Mouse (Mus musculus) CH12.LX (cell line): ENCODE results near the gene Mia2.

Source experiments
- CTCF ChIP-seq, 2 experiments: IDR thresholded peaks in 1 of 2; conservative IDR thresholded peaks in 1 of 2; 2 replicates each; pipeline ENCODE4 v1.5.1; 2011 to 2012; ENCODE audit warnings: low read depth in 2 of 2, low read length in 2 of 2, improper control_type of control experiment in 1 of 2, inconsistent platforms in 1 of 2, mild to moderate bottlenecking in 1 of 2, moderate library complexity in 1 of 2
- E2F4 ChIP-seq: IDR thresholded peaks from 2 replicates; pipeline ENCODE4 v1.6.1; 2011; ENCODE audit warnings: low read depth, low read length, improper control_type of control experiment; ENCODE audit not compliant: insufficient replicate concordance
- GABPA ChIP-seq: IDR thresholded peaks from 2 replicates; pipeline ENCODE4 v1.6.1; 2012; ENCODE audit warnings: low read depth, low read length, improper control_type of control experiment, inconsistent platforms; ENCODE audit not compliant: insufficient replicate concordance
- HCFC1 ChIP-seq: IDR thresholded peaks from 2 replicates; pipeline ENCODE4 v1.6.1; 2012; ENCODE audit warnings: low read depth, mild to moderate bottlenecking, inconsistent platforms, low read length, improper control_type of control experiment
- MAX ChIP-seq: IDR thresholded peaks from 2 replicates; pipeline ENCODE4 v1.6.1; 2011; ENCODE audit warnings: low read length, improper control_type of control experiment
- NELFE ChIP-seq: IDR thresholded peaks from 2 replicates; pipeline ENCODE4 v1.6.1; 2011; ENCODE audit warnings: low read depth, low read length, improper control_type of control experiment
- NRF1 ChIP-seq: IDR thresholded peaks from 2 replicates; pipeline ENCODE4 v1.6.1; 2014; ENCODE audit warnings: low read depth, mild to moderate bottlenecking, inconsistent platforms, low read length, improper control_type of control experiment, moderate library complexity
- POLR2A ChIP-seq: IDR thresholded peaks from 2 replicates; pipeline ENCODE4 v1.6.1; 2011; ENCODE audit warnings: low read depth, mild to moderate bottlenecking, improper control_type of control experiment, low read length
- RAD21 ChIP-seq: IDR thresholded peaks from 2 replicates; pipeline ENCODE4 v1.6.1; 2011; ENCODE audit warnings: low read depth, mild to moderate bottlenecking, low read length, improper control_type of control experiment, moderate library complexity
- TBP ChIP-seq: conservative IDR thresholded peaks from 2 replicates; pipeline ENCODE4 v1.6.1; 2011; ENCODE audit warnings: low read depth, low read length, improper control_type of control experiment
- ZMIZ1 ChIP-seq: IDR thresholded peaks from 2 replicates; pipeline ENCODE4 v1.6.1; 2012; ENCODE audit warnings: low read depth, mild to moderate bottlenecking, inconsistent platforms, low read length, improper control_type of control experiment

- TF ChIP-seq CTCF (conservative IDR thresholded peaks at IDR 0.05 in 1 of 2, IDR thresholded peaks at IDR 0.05 in 1 of 2; ENCODE audit: low read depth in 2 of 2, low read length in 2 of 2) (no peak), POLR2A (no peak), MAX (no peak), TBP (no peak), HCFC1 (no peak), GABPA (no peak), ZMIZ1 (no peak), RAD21 (no peak), NELFE (no peak), E2F4 (no peak), NRF1 (no peak)
Observed at GRCm38 (mm10) chr12:59164522-59164921, 68.9 kb downstream of the Mia2 start.
